Mouse (Mus musculus) E14TG2a.4 (cell line): ENCODE measurements around the gene Fxyd4.

Source experiments
- H3K27me3 ChIP-seq: 2 replicates; pipeline ENCODE4 v1.6.1; 2014; ENCODE audit warnings: low read length, control low read depth; ENCODE audit not compliant: insufficient read depth
- H3K36me3 ChIP-seq: 2 replicates; pipeline ENCODE4 v1.6.1; 2014; ENCODE audit warnings: low read length, control low read depth; ENCODE audit not compliant: insufficient read depth
- H3K4me1 ChIP-seq: replicated peaks from 2 replicates; pipeline ENCODE4 v1.6.1; 2014; ENCODE audit warnings: low read depth, low read length, control low read depth
- H3K4me3 ChIP-seq: replicated peaks from 2 replicates; pipeline ENCODE4 v1.5.1; 2014; ENCODE audit warnings: mild to moderate bottlenecking, low read length
- H3K9me3 ChIP-seq: 2 replicates; pipeline ENCODE4 v1.6.1; 2014; ENCODE audit warnings: low read length, control low read depth
- CTCF ChIP-seq: conservative IDR thresholded peaks from 2 replicates; pipeline ENCODE4 v1.5.1; 2014; ENCODE audit warnings: low read length
- NANOG ChIP-seq: IDR thresholded peaks from 2 replicates; pipeline ENCODE4 v1.6.1; 2014; ENCODE audit warnings: borderline replicate concordance, low read length, mixed read lengths
- POU5F1 ChIP-seq: IDR thresholded peaks from 2 replicates; pipeline ENCODE4 v1.6.1; 2014; ENCODE audit warnings: low read length, borderline replicate concordance

Fxyd4 gene

GRCm38 (mm10) chr6:117937222-117937932 lies at the start of gene Fxyd4:
Fxyd4 (minus strand) TSS chr6:117937692.
- Histone ChIP-seq H3K27me3 (no peaks in the 10 kb centered on the region), H3K36me3 (peaks cover 8% of the 10 kb centered on the region; the same call in 1 of the 2 replicates), H3K4me3 (no peak within 1 kb of the TSS; the same call in 1 of the 2 replicates), H3K9me3 (no peaks in the 10 kb centered on the region), H3K4me1 (peaks cover 52% of the 10 kb centered on the region)
- TF ChIP-seq NANOG: no peak

GRCm38 (mm10) chr6:117987173-117987572 lies 49.7 kb upstream of the Fxyd4 start:
- Histone ChIP-seq H3K4me1 (peaks cover 18% of the 10 kb centered on the region), H3K27me3 (peaks cover 16% of the 10 kb centered on the region), H3K9me3 (no peaks in the 10 kb centered on the region), H3K36me3 (no peaks in the 10 kb centered on the region), H3K4me3 (no peak overlapping the region)
- TF ChIP-seq CTCF: peak; percentile 26
- TF ChIP-seq NANOG: no peak

GRCm38 (mm10) chr6:117966729-117967128 lies 29.2 kb upstream of the Fxyd4 start:
- no peaks in the 10 kb centered on the region for H3K36me3 ChIP-seq
- TF ChIP-seq CTCF (no peak), POU5F1 (no peak), NANOG (no peak)

GRCm38 (mm10) chr6:117963201-117963600 lies 25.7 kb upstream of the Fxyd4 start:
- Histone ChIP-seq H3K4me3 (no peak overlapping the region), H3K27me3 (no peaks in the 10 kb centered on the region), H3K36me3 (no peaks in the 10 kb centered on the region), H3K4me1 (peaks cover 40% of the 10 kb centered on the region), H3K9me3 (peaks cover 5% of the 10 kb centered on the region; the same call in 1 of the 2 replicates)
- TF ChIP-seq CTCF (peak; percentile 70), NANOG (no peak), POU5F1 (no peak)

More at GRCm38 (mm10) chr6:117966729-117967128, 29.2 kb upstream of the Fxyd4 start:
- Histone ChIP-seq H3K4me3 (0 out of 2 replicates have a peak overlapping the region, but pooled peaks have one; percentile 4), H3K4me1 (peaks cover 29% of the 10 kb centered on the region), H3K27me3 (no peaks in the 10 kb centered on the region), H3K9me3 (peaks cover 5% of the 10 kb centered on the region; the same call in 1 of the 2 replicates)

- Histone ChIP-seq H3K4me1 (peaks cover 62% of the 10 kb centered on the region), H3K9me3 (no peaks in the 10 kb centered on the region), H3K27me3 (no peaks in the 10 kb centered on the region), H3K36me3 (no peaks in the 10 kb centered on the region), H3K4me3 (peak overlapping the region; percentile 41; the same call in 1 of the 2 replicates)
- TF ChIP-seq CTCF: peak; percentile 3; the same call in 1 of the 2 replicates
- no peak for TF ChIP-seq NANOG
Observed at GRCm38 (mm10) chr6:117956851-117957501, 19.5 kb upstream of the Fxyd4 start.

GRCm38 (mm10) chr6:117956161-117956560 lies 18.7 kb upstream of the Fxyd4 start:
- Histone ChIP-seq H3K9me3 (no peaks in the 10 kb centered on the region), H3K27me3 (no peaks in the 10 kb centered on the region), H3K4me1 (peaks cover 61% of the 10 kb centered on the region), H3K4me3 (no peak overlapping the region), H3K36me3 (no peaks in the 10 kb centered on the region)
- TF ChIP-seq NANOG: no peak
- no peak for TF ChIP-seq CTCF
- TF ChIP-seq POU5F1: no peak

- H3K9me3 ChIP-seq: no peaks in the 10 kb centered on the region
- H3K27me3 ChIP-seq: no peaks in the 10 kb centered on the region
- peak; percentile 96 for TF ChIP-seq CTCF
- TF ChIP-seq POU5F1: no peak
- no peaks in the 10 kb centered on the region for H3K36me3 ChIP-seq
- peaks cover 60% of the 10 kb centered on the region for H3K4me1 ChIP-seq
- no peak overlapping the region for H3K4me3 ChIP-seq
Observed at GRCm38 (mm10) chr6:117952330-117952729, 14.8 kb upstream of the Fxyd4 start.

GRCm38 (mm10) chr6:117943899-117944298 lies 6.4 kb upstream of the Fxyd4 start:
- TF ChIP-seq CTCF (no peak), POU5F1 (no peak), NANOG (no peak)
- H3K27me3 ChIP-seq: no peaks in the 10 kb centered on the region
- peaks cover 43% of the 10 kb centered on the region for H3K4me1 ChIP-seq
- H3K9me3 ChIP-seq: no peaks in the 10 kb centered on the region
- no peak overlapping the region for H3K4me3 ChIP-seq
- no peaks in the 10 kb centered on the region for H3K36me3 ChIP-seq
